Comparison of ENCODE assay signal across 8 mouse cellular contexts in the genomic region with DNA sequence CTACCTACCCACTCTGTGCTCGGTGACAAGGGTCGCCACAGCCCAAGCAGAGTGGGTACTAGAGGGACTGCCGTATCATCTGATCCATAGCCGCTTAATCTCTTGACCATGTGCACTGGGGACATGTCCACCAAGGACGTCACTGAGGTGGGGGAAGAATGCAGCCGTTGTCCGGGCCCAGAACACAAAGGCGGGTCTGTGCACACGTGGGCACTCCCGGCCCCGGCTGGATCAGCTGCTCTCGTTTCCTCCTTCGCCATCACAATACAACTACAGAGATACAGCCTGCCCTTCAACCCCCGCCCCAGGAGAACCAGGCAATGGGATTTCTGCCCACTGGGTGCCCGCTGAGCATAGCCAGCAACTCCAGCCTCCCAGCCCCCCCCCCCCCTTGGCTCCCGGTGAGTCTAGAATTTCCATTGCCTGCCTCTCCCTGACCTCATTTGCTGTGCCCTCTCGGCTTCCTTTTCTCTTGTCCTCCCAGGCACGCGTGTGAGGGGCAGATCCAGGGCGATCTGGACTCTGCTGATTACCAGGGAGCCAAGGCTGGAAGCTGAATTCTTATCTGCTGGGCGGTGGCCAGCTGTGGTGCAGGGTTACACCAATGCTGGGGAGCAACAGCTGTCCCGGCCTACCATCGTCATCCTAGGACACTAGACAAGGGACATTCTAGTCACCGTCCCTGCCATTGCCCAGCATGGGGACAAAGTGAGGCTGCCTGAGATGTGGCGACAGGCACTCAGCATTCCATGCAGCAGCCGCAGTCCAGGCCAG. TPM values are rescaled to one million over a fixed set of nuclear protein-coding genes. Genes with fewer than 3 reads are reported as not detected.
DNase-seq lines count a peak whose midpoint lies in the region; ATAC-seq lines count a peak whose summit lies in the region.

No protein-coding gene starts in this region.

- H3K9me3 ChIP-seq in embryonic facial prominence, embryonic 15.5 days (replicated peaks) = no peaks in the 10 kb centered on the region

- 40% methylated on average over 26 of the region's 26 CpGs for WGBS in embryonic facial prominence, embryonic 15.5 days

- peak; percentile 67 for DNase-seq in right cerebral cortex, adult 18-20 months
- DNase-seq in right cerebral cortex, postnatal 4 days = no peak
- DNase-seq in heart, postnatal 14 days = peak; percentile 74 to 78
- DNase-seq in layer of hippocampus, adult 9-11 months = peak; percentile 90
- DNase-seq in lung, postnatal 36 days = peak; percentile 79
- peak; percentile 86 for DNase-seq in spleen, postnatal 4 days (ENCODE audit: low spot score in 2 of 2)
- no peak for DNase-seq in right cerebral cortex, postnatal 25 days

- no peak overlapping the region for H3K4me3 ChIP-seq in embryonic facial prominence, embryonic 15.5 days (replicated peaks)

- H3K4me2 ChIP-seq in embryonic facial prominence, embryonic 15.5 days (replicated peaks) = no peak overlapping the region

- H3K9ac ChIP-seq in embryonic facial prominence, embryonic 15.5 days = no peak overlapping the region

- H3K27me3 ChIP-seq in embryonic facial prominence, embryonic 15.5 days = no peaks in the 10 kb centered on the region

- intact Hi-C loops in heart, postnatal 14 days (cut with DNase I) = loop anchor here (5.0 kb wide), 2 partner anchors 44 to 51 kb away; a partner anchor contains a TSS

- peaks cover 11% of the 10 kb centered on the region; the same call in 1 of the 2 replicates for H3K4me1 ChIP-seq in embryonic facial prominence, embryonic 15.5 days

- H3K27ac ChIP-seq in embryonic facial prominence, embryonic 15.5 days (replicated peaks) = no peak overlapping the region; the same call in 1 of the 2 replicates

- peak; percentile 56 for ATAC-seq in embryonic facial prominence, embryonic 15.5 days (ENCODE audit: insufficient number of reproducible peaks, low FRiP score, low TSS enrichment, low read depth)

- H3K36me3 ChIP-seq in embryonic facial prominence, embryonic 15.5 days = no peaks in the 10 kb centered on the region

RNA-seq across cellular contexts. Expression of a gene that starts 52.8 kb away (rescaled TPM):
- polyA plus RNA-seq in embryonic facial prominence, embryonic 15.5 days (2015; fragmentation: Nextera tagmentation; extraction: Ambion mirVana) = 116 and 123 TPM in 2 replicates
- total RNA-seq in heart, postnatal 14 days (2021) = 100 to 1,000 TPM; 773 to 866 TPM

Comparison
In these comparisons a context has a peak if more than half of its experiments do, and no peak if none do; other contexts are left out.
1. DNase-seq: peak in right cerebral cortex, adult 18-20 months (single experiment), heart, postnatal 14 days (2 of 2), layer of hippocampus, adult 9-11 months (single experiment), lung, postnatal 36 days (single experiment) and spleen, postnatal 4 days (2 of 2); none in right cerebral cortex, postnatal 4 days (single experiment) and right cerebral cortex, postnatal 25 days (single experiment).